Mouse (Mus musculus) lung, postnatal 0 days (tissue): ENCODE measurements at regions not wholly inside any gene's neighbourhood (a gene's known extent, or its start where the extent isn't known, plus 50 kb on each side); places are given as distances from the start of the nearest gene placed in this dataset.

Source experiments
- ATAC-seq: fragments of 200-750 bp; cut with Nextera tagmentation; 2 replicates; pipeline ENCODE4 v1.8.0; 2017; ENCODE audit warnings: moderate library complexity
- DNase-seq: peaks from one replicate; pipeline ENCODE4 v3.0.0-alpha.2; 2016; ENCODE audit warnings: low spot score
- H3K27ac ChIP-seq: fragments of 300-500 bp; sonication (generic); 2 replicates; pipeline ENCODE4 v1.5.1; 2014; ENCODE audit warnings: antibody characterized with exemption, mild to moderate bottlenecking, low read length, mixed read lengths
- H3K27me3 ChIP-seq: fragments of 300-500 bp; sonication (generic); replicated peaks from 2 replicates; pipeline ENCODE4 v1.6.1; 2014; ENCODE audit warnings: low read length, mixed read lengths; ENCODE audit not compliant: insufficient read depth
- H3K36me3 ChIP-seq: fragments of 300-500 bp; sonication (generic); 2 replicates; pipeline ENCODE4 v1.6.1; 2014; ENCODE audit warnings: low read length, mixed read lengths; ENCODE audit not compliant: insufficient read depth
- H3K4me1 ChIP-seq: fragments of 300-500 bp; sonication (generic); 2 replicates; pipeline ENCODE4 v1.6.1; 2014; ENCODE audit warnings: antibody characterized with exemption, low read depth, low read length, mixed read lengths; ENCODE audit not compliant: insufficient read depth
- H3K4me2 ChIP-seq: fragments of 300-500 bp; sonication (generic); replicated peaks from 2 replicates; pipeline ENCODE4 v1.6.1; 2014; ENCODE audit warnings: low read depth, mild to moderate bottlenecking, low read length, moderate library complexity, mixed read lengths
- H3K4me3 ChIP-seq: fragments of 300-500 bp; sonication (generic); 2 replicates; pipeline ENCODE4 v1.5.1; 2014; ENCODE audit warnings: low read depth, low read length
- H3K9ac ChIP-seq: fragments of 300-500 bp; sonication (generic); replicated peaks from 2 replicates; pipeline ENCODE4 v1.6.1; 2014; ENCODE audit warnings: low read depth, mild to moderate bottlenecking
- H3K9me3 ChIP-seq: fragments of 300-500 bp; sonication (generic); 2 replicates; pipeline ENCODE4 v1.6.1; 2016; ENCODE audit warnings: low read length, mixed read lengths
- CTCF ChIP-seq: IDR thresholded peaks from 2 replicates; pipeline ENCODE4 v1.5.1; 2016; ENCODE audit warnings: antibody characterized with exemption, mild to moderate bottlenecking
- EP300 ChIP-seq: IDR thresholded peaks from 2 replicates; pipeline ENCODE4 v1.6.1; 2016; ENCODE audit warnings: antibody characterized with exemption, mild to moderate bottlenecking, control low read depth
- WGBS: fragments of 180-500 bp; shearing (Covaris S2); extraction: QIAGEN DNeasy Blood & Tissue Kit; methylation state at CpG from one replicate; pipeline ENCODE4 v1.1.7; 2014; 5-methylcytosine and 5-hydroxymethylcytosine counted together

DNA sequence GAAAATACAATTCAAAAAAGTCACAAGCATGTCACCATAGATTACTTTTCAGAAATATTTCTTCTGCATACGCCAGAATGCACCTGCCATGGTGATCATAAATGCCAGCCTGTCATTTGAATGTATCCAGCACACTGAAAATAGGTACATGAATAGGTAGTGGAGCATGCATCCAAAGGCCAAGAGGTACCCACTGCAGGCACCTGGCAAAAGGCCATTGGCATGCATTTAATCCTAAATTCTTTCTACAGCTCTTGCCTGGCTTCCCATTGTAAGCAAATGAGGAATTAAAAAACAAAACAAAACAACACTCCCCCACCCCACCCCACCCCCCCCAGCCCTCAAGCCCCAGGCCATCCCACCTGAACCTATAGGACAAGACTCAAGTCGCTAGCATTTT is 147.9 kb downstream of the Evx1 start:
- Histone ChIP-seq H3K4me3 (no peak overlapping the region), H3K9me3 (no peaks in the 10 kb centered on the region), H3K4me1 (no peaks in the 10 kb centered on the region), H3K36me3 (no peaks in the 10 kb centered on the region), H3K27ac (no peak overlapping the region), H3K9ac (no peak overlapping the region), H3K4me2 (no peak overlapping the region), H3K27me3 (no peaks in the 10 kb centered on the region)
- ATAC-seq (no peak), DNase-seq (no peak)
- no peak for TF ChIP-seq EP300
- no peak for TF ChIP-seq CTCF
- WGBS = 83% methylated on average over 2 of the region's 2 CpGs

DNA sequence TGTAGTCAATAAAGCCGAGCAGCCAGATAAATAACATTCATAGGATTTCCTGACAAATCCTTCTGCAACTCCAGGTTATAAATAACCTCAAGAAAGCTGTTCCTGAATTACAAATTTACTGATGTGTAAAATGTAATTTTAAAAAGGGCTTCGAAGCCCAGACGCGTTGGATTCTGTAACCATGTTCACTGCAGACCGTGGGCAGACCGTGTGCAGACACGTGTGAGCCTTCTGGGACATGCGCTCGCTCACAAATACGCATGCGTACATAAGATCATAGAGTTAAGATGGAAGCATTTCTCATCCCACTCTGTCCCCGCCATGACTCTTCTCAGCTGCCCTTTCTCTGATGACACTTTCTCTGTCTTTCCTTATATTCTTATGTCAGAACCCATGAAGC is 150.1 kb downstream of the Evx1 start:
- Histone ChIP-seq H3K36me3 (no peaks in the 10 kb centered on the region), H3K27ac (no peak overlapping the region), H3K27me3 (no peaks in the 10 kb centered on the region), H3K4me1 (no peaks in the 10 kb centered on the region), H3K9me3 (no peaks in the 10 kb centered on the region), H3K4me3 (no peak overlapping the region), H3K4me2 (no peak overlapping the region), H3K9ac (no peak overlapping the region)
- ATAC-seq (no peak), DNase-seq (no peak)
- TF ChIP-seq EP300 = no peak
- TF ChIP-seq CTCF = no peak
- 90% methylated on average over 12 of the region's 12 CpGs for WGBS

DNA sequence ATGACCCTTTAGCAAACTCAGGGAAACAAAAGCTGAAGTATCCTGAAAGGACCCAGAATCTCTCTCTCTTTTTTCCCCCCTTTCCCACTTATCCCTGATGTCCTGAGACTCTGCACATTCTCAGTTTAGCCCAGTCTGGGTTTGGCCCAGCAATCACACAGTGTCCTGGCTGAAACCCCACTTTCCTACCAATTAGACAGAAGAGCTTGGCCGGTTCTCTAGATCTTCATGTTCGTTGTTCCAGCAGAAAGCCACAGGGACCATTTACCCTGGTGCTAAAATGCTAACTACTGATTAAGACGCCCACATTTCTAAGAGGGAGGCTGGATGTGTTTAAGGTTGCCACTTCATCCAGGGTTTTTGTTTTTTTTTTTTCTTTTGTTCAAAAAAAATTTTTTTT is 151.3 kb downstream of the Evx1 start:
- Histone ChIP-seq H3K4me1 (no peaks in the 10 kb centered on the region), H3K9me3 (no peaks in the 10 kb centered on the region), H3K4me2 (no peak overlapping the region), H3K27me3 (no peaks in the 10 kb centered on the region), H3K4me3 (no peak overlapping the region), H3K27ac (no peak overlapping the region), H3K9ac (no peak overlapping the region), H3K36me3 (no peaks in the 10 kb centered on the region)
- ATAC-seq = no peak
- TF ChIP-seq CTCF (no peak), EP300 (no peak)
- no peak for DNase-seq
- WGBS = 74% methylated on average over 3 of the region's 3 CpGs

DNA sequence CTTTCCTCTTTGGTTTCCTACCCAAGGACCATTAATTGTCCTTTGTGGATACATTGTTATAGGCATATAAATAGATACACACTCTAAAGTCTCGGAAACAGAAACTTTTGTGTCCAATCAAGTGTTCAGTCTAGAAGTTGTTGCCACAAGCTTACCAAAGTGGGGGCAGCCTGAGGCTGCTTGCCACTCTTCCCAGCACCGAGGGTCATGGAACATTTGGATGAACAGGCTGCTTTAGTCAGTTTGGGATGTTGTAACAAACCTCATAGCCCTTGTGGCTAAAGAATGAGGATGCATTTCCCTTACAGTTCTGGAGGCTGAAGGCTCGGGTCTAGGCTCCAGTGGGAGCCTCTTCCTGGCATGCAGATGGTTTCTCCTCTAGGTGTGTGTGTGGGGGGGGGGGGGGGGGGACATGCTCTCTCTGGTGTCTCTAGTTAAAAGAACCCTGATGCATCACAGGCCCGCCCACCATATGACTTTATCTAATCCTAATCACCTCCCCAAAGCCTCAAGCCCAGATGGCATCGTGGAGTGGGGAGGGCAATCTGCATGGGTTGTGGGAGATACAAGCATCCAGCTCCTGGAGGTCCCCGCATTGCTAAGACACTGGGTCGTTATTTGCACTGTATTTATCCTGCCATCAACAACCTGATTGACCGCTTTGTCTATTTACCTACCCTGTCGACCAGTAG is 152.7 kb downstream of the Evx1 start:
- Histone ChIP-seq H3K36me3 (no peaks in the 10 kb centered on the region), H3K9me3 (no peaks in the 10 kb centered on the region), H3K4me2 (no peak overlapping the region), H3K4me3 (no peak overlapping the region), H3K27ac (no peak overlapping the region), H3K4me1 (no peaks in the 10 kb centered on the region), H3K27me3 (no peaks in the 10 kb centered on the region), H3K9ac (no peak overlapping the region)
- no peak for TF ChIP-seq CTCF
- TF ChIP-seq EP300 = no peak
- DNase-seq (no peak), ATAC-seq (no peak)
- 70% methylated on average over 9 of the region's 9 CpGs for WGBS

DNA sequence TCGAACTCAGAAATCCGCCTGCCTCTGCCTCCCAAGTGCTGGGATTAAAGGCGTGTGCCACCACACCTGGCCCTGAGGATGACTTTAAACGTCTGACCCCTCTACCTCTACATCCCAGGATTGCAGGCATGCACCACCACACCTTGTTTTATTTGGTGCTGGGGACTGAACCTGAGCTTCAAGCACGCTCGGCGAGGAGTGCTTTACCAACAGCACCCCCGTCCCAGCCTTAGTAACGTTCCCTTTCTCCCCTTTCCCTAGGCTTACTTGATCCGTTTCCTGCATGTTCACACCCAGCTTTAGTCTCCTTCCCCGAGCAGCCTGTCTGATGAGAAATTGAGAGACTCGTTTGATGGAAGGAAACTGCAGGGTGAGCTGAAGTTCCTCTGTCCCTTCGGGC is 157.5 kb downstream of the Evx1 start:
- DNase-seq = no peak
- TF ChIP-seq EP300 (no peak), CTCF (no peak)
- H3K36me3 ChIP-seq = no peaks in the 10 kb centered on the region
- H3K9ac ChIP-seq = no peak overlapping the region
- ATAC-seq = no peak
- no peak overlapping the region for H3K4me2 ChIP-seq
- H3K27me3 ChIP-seq = no peaks in the 10 kb centered on the region
- no peaks in the 10 kb centered on the region for H3K4me1 ChIP-seq
- no peaks in the 10 kb centered on the region for H3K9me3 ChIP-seq
- H3K27ac ChIP-seq = no peak overlapping the region
- 71% methylated on average over 13 of the region's 13 CpGs for WGBS
- no peak overlapping the region for H3K4me3 ChIP-seq

DNA sequence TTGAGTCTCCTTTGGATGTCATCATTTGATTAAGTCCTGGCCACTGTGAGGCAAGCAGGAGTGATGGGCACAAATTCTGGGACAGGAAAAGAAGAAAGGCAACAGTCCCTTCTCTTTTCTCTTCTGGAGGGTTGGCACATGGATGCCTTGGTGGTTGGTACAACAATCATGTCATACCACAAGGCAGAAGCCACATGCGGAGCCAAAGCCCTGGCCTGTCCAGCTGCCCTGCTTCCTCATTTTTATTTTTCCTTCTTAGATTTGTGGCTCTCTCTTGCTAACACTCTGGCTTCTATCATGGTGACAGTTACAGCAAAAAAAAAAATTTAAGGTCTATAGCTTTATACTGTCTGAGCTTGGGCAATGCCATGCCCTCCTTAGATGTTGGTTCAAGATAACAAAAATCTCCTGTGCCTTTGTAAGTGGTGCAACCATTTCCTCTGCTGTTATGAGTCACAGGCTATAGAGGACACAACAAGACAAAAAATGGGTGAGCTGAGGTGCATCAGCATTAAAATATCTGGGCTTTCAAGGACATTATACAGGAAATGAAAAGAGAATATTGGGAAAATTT is 158.2 kb downstream of the Evx1 start:
- 100% methylated on average over 1 of the region's 1 CpGs for WGBS
- Histone ChIP-seq H3K9ac (no peak overlapping the region), H3K4me2 (no peak overlapping the region), H3K27me3 (no peaks in the 10 kb centered on the region), H3K36me3 (no peaks in the 10 kb centered on the region), H3K4me3 (no peak overlapping the region), H3K9me3 (no peaks in the 10 kb centered on the region), H3K4me1 (no peaks in the 10 kb centered on the region), H3K27ac (no peak overlapping the region)
- no peak for TF ChIP-seq CTCF
- TF ChIP-seq EP300 = no peak
- ATAC-seq = no peak
- no peak for DNase-seq
